Mouse (Mus musculus): ENCODE results near the gene Acot2. TPM values are rescaled to one million over a fixed set of nuclear protein-coding genes. Genes with fewer than 3 reads are reported as not detected.
"Not testable (repeated sequence)": the region's sequence is repeated elsewhere in the genome, so short reads cannot be mapped to it uniquely, and the experiment has no call there.

Gene Acot2
- total RNA-seq, 2 experiments from 2014 or later: 12.6 to 13.9 TPM

GRCm38 (mm10) chr12:83998341-83999107 lies 10.9 kb downstream of the Acot2 start:
- no peak for DNase-seq

GRCm38 (mm10) chr12:83999237-83999636 lies 11.6 kb downstream of the Acot2 start:
- DNase-seq: peak; percentile 58

GRCm38 (mm10) chr12:84000418-84000817 lies 12.8 kb downstream of the Acot2 start:
- DNase-seq: no peak

- no peak for DNase-seq
These were observed 16.2 kb downstream of the Acot2 start for GRCm38 (mm10) chr12:84003866-84004265.

- no peak for DNase-seq
These were observed 20.6 kb downstream of the Acot2 start for GRCm38 (mm10) chr12:84008251-84008650.

- DNase-seq: no peak
These were observed 21.1 kb downstream of the Acot2 start for GRCm38 (mm10) chr12:84008729-84009128.

GRCm38 (mm10) chr12:84009171-84009965 lies 21.7 kb downstream of the Acot2 start, which contains the start of gene Acot1:
Gene Acot1 (plus strand): TSS chr12:84009490.
- DNase-seq: peak; percentile 64

GRCm38 (mm10) chr12:84010201-84010600 lies 22.5 kb downstream of the Acot2 start:
- no peak for DNase-seq

- peak; percentile 12 for DNase-seq
These were observed 23.8 kb downstream of the Acot2 start for GRCm38 (mm10) chr12:84011251-84012040.

GRCm38 (mm10) chr12:84013130-84013529 lies 25.5 kb downstream of the Acot2 start:
- DNase-seq: no peak

- no peak for DNase-seq
These were observed 26.0 kb downstream of the Acot2 start for GRCm38 (mm10) chr12:84013701-84014100.

GRCm38 (mm10) chr12:84020528-84020927 lies 32.9 kb downstream of the Acot2 start:
- DNase-seq: peak; percentile 59

GRCm38 (mm10) chr12:84022266-84022665 lies 34.6 kb downstream of the Acot2 start:
- not testable (repeated sequence) for DNase-seq

- no peak for DNase-seq
These were observed 35.5 kb downstream of the Acot2 start for GRCm38 (mm10) chr12:84023052-84023745.

GRCm38 (mm10) chr12:84025888-84026287 lies 38.2 kb downstream of the Acot2 start:
- DNase-seq: no peak

- not testable (repeated sequence) for DNase-seq
These were observed 40.7 kb downstream of the Acot2 start for GRCm38 (mm10) chr12:84028328-84028727.

GRCm38 (mm10) chr12:84029043-84029442 lies 41.4 kb downstream of the Acot2 start:
- not testable (repeated sequence) for DNase-seq

- DNase-seq: peak; percentile 37
These were observed 43.1 kb downstream of the Acot2 start for GRCm38 (mm10) chr12:84030659-84031332.

GRCm38 (mm10) chr12:84032854-84033253 lies 45.2 kb downstream of the Acot2 start:
- DNase-seq: no peak

GRCm38 (mm10) chr12:84033302-84033701 lies 45.6 kb downstream of the Acot2 start:
- DNase-seq: not testable (repeated sequence)

GRCm38 (mm10) chr12:84034108-84034507 lies 46.4 kb downstream of the Acot2 start:
- DNase-seq: no peak

Measured in gastrocnemius, postnatal 25 days (tissue).